Mouse (Mus musculus): Measurements from ENCODE around the gene Ifi205. TPM values are rescaled to one million over a fixed set of nuclear protein-coding genes. Genes with fewer than 3 reads are reported as not detected.
"Not testable (repeated sequence)": the region's sequence is repeated elsewhere in the genome, so short reads cannot be mapped to it uniquely, and the experiment has no call there.

The Ifi205 gene
- 0.24 and 0.48 TPM in 2 replicates for polyA plus RNA-seq (2015; fragmentation: Nextera tagmentation; extraction: Ambion mirVana)

DNA sequence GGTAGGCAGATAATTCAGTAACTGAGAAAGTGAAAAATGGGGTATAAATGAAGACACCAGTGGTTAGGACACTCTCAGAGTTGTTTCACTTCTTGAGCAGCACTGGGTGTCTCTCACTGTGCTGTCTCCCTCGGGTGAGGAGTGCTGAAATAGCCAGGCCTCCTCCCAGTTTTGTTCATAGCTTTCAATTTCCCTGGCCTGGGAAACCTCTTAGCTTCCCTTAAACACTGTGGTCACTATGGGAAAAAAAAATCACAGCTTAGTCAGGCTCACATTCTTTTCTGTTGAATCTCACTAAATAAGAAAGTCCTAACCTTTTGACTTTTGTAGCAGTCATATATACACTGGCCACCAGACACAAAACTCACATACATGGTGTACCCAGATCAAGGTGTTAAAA lies at the start of gene Ifi205:
TSS of gene Ifi205 (minus strand) at position 113 of the 400 bp plus-strand sequence.
- 43% methylated on average over 1 of the region's 1 CpGs for WGBS
- DNase-seq (ENCODE audit: low spot score): no peak
- ATAC-seq (replicated peaks; ENCODE audit: low FRiP score, low read depth): no peak
- Histone ChIP-seq H3K36me3 (ENCODE audit: insufficient read depth, low read length) (no peaks in the 10 kb centered on the region), H3K9me3 (replicated peaks; ENCODE audit: low read length) (no peaks in the 10 kb centered on the region), H3K9ac (ENCODE audit: low read depth, low read length) (no peak within 1 kb of the TSS), H3K4me3 (replicated peaks; ENCODE audit: low read depth, low read length) (no peak within 1 kb of the TSS), H3K4me1 (replicated peaks; ENCODE audit: insufficient read depth, low read length) (no peaks in the 10 kb centered on the region), H3K27ac (no peak within 1 kb of the TSS), H3K27me3 (ENCODE audit: insufficient read depth, low read length) (no peaks in the 10 kb centered on the region), H3K4me2 (ENCODE audit: low read length) (no peak within 1 kb of the TSS)
- no peak for TF ChIP-seq CTCF (IDR thresholded peaks at IDR 0.05; ENCODE audit: low read depth)

DNA sequence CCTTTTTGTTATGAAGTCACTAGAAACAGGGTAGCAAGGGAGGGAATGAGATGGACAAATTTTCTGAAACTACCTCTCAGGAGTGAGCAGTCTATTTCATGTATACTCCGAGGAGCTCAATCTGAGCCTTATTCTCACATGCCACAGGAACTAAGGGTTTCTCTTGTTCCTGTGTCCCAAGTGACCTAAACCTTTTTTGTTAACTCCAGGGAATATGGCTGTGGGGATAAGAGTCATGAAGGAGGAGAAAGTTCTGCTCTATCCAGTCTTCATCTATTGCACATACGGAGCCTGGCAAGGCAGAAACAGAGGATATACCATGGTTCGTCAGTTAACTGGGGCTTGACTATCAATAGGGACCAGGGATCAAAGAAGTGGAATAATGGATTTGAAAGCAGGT lies 34.7 kb upstream of the Ifi205 start, which contains the start of gene Olfr430:
TSS of gene Olfr430 (plus strand) at position 301 of the 400 bp plus-strand sequence.
- no peak for ATAC-seq (replicated peaks; ENCODE audit: low FRiP score, low read depth)
- 90% methylated on average over 3 of the region's 3 CpGs for WGBS

GRCm38 (mm10) chr1:174055248-174055647 lies 23.6 kb upstream of the Ifi205 start:
- DNase-seq (ENCODE audit: low spot score) (no peak), ATAC-seq (replicated peaks; ENCODE audit: low FRiP score, low read depth) (no peak)
- Histone ChIP-seq H3K4me1 (replicated peaks; ENCODE audit: insufficient read depth, low read length) (no peaks in the 10 kb centered on the region), H3K9ac (ENCODE audit: low read depth, low read length) (no peak overlapping the region), H3K4me2 (ENCODE audit: low read length) (no peak overlapping the region), H3K4me3 (replicated peaks; ENCODE audit: low read depth, low read length) (no peak overlapping the region), H3K27me3 (ENCODE audit: insufficient read depth, low read length) (no peaks in the 10 kb centered on the region), H3K27ac (no peak overlapping the region), H3K9me3 (replicated peaks; ENCODE audit: low read length) (no peaks in the 10 kb centered on the region), H3K36me3 (ENCODE audit: insufficient read depth, low read length) (no peaks in the 10 kb centered on the region)
- WGBS: 83% methylated on average over 2 of the region's 2 CpGs
- TF ChIP-seq CTCF (IDR thresholded peaks at IDR 0.05; ENCODE audit: low read depth): no peak

More for the DNA sequence above, 34.7 kb upstream of the Ifi205 start, which contains the start of gene Olfr430:
- no peak within 1 kb of the TSS for H3K9ac ChIP-seq (ENCODE audit: low read depth, low read length)
- TF ChIP-seq CTCF (IDR thresholded peaks at IDR 0.05; ENCODE audit: low read depth): no peak
- no peak within 1 kb of the TSS for H3K4me3 ChIP-seq (replicated peaks; ENCODE audit: low read depth, low read length)
- no peaks in the 10 kb centered on the region for H3K36me3 ChIP-seq (ENCODE audit: insufficient read depth, low read length)
- H3K4me1 ChIP-seq (replicated peaks; ENCODE audit: insufficient read depth, low read length): no peaks in the 10 kb centered on the region
- no peak within 1 kb of the TSS for H3K27ac ChIP-seq
- H3K4me2 ChIP-seq (ENCODE audit: low read length): no peak within 1 kb of the TSS
- no peaks in the 10 kb centered on the region for H3K9me3 ChIP-seq (replicated peaks; ENCODE audit: low read length)
- DNase-seq (ENCODE audit: low spot score): no peak
- no peaks in the 10 kb centered on the region for H3K27me3 ChIP-seq (ENCODE audit: insufficient read depth, low read length)

DNA sequence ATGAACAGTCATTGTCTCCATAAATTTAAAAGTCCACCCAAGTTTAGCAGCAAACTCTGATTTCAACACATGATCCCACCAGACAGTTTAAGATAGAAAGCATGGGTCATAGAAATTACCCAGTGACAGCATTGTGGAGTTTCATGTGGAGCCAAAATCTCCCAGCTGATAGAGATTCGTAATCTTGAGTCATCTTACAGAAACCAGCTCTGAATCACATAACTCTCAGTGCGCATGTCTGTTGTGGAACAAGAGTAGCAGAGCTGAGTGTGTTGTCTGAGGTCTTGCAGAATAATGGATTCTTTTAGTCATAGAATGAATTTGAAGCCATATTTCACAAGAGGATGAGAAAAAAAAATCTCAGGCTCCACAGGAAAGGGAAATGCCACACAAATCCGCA lies 21.4 kb upstream of the Ifi205 start:
- no peak overlapping the region for H3K4me3 ChIP-seq (replicated peaks; ENCODE audit: low read depth, low read length)
- no peaks in the 10 kb centered on the region for H3K9me3 ChIP-seq (replicated peaks; ENCODE audit: low read length)
- no peak for TF ChIP-seq CTCF (IDR thresholded peaks at IDR 0.05; ENCODE audit: low read depth)
- 65% methylated on average over 3 of the region's 3 CpGs for WGBS
- H3K27me3 ChIP-seq (ENCODE audit: insufficient read depth, low read length): no peaks in the 10 kb centered on the region
- H3K36me3 ChIP-seq (ENCODE audit: insufficient read depth, low read length): no peaks in the 10 kb centered on the region
- H3K9ac ChIP-seq (ENCODE audit: low read depth, low read length): no peak overlapping the region
- no peaks in the 10 kb centered on the region for H3K4me1 ChIP-seq (replicated peaks; ENCODE audit: insufficient read depth, low read length)
- no peak overlapping the region for H3K4me2 ChIP-seq (ENCODE audit: low read length)
- ATAC-seq (replicated peaks; ENCODE audit: low FRiP score, low read depth) (no peak), DNase-seq (ENCODE audit: low spot score) (no peak)
- H3K27ac ChIP-seq: no peak overlapping the region

- no peaks in the 10 kb centered on the region for H3K4me1 ChIP-seq (replicated peaks; ENCODE audit: insufficient read depth, low read length)
- 85% methylated on average over 5 of the region's 5 CpGs for WGBS
- H3K9me3 ChIP-seq (replicated peaks; ENCODE audit: low read length): no peaks in the 10 kb centered on the region
- H3K4me2 ChIP-seq (ENCODE audit: low read length): no peak overlapping the region
- no peaks in the 10 kb centered on the region for H3K36me3 ChIP-seq (ENCODE audit: insufficient read depth, low read length)
- no peaks in the 10 kb centered on the region for H3K27me3 ChIP-seq (ENCODE audit: insufficient read depth, low read length)
- TF ChIP-seq CTCF (IDR thresholded peaks at IDR 0.05; ENCODE audit: low read depth): no peak
- no peak overlapping the region for H3K27ac ChIP-seq
- ATAC-seq (replicated peaks; ENCODE audit: low FRiP score, low read depth): no peak
- no peak overlapping the region for H3K9ac ChIP-seq (ENCODE audit: low read depth, low read length)
- H3K4me3 ChIP-seq (replicated peaks; ENCODE audit: low read depth, low read length): no peak overlapping the region
- DNase-seq (ENCODE audit: low spot score): no peak
Measured at GRCm38 (mm10) chr1:174051931-174052536, 20.4 kb upstream of the Ifi205 start.

- Histone ChIP-seq H3K4me2 (ENCODE audit: low read length) (no peak overlapping the region), H3K27ac (no peak overlapping the region), H3K9ac (ENCODE audit: low read depth, low read length) (no peak overlapping the region), H3K36me3 (ENCODE audit: insufficient read depth, low read length) (no peaks in the 10 kb centered on the region), H3K9me3 (replicated peaks; ENCODE audit: low read length) (no peaks in the 10 kb centered on the region), H3K27me3 (ENCODE audit: insufficient read depth, low read length) (no peaks in the 10 kb centered on the region), H3K4me1 (replicated peaks; ENCODE audit: insufficient read depth, low read length) (no peaks in the 10 kb centered on the region), H3K4me3 (replicated peaks; ENCODE audit: low read depth, low read length) (no peak overlapping the region)
- no peak for ATAC-seq (replicated peaks; ENCODE audit: low FRiP score, low read depth)
- no peak for DNase-seq (ENCODE audit: low spot score)
- 85% methylated on average over 4 of the region's 4 CpGs for WGBS
- TF ChIP-seq CTCF (IDR thresholded peaks at IDR 0.05; ENCODE audit: low read depth): no peak
Measured at GRCm38 (mm10) chr1:174051515-174051914, 19.9 kb upstream of the Ifi205 start.

GRCm38 (mm10) chr1:174050532-174050931 lies 18.9 kb upstream of the Ifi205 start:
- H3K9me3 ChIP-seq (replicated peaks; ENCODE audit: low read length): no peaks in the 10 kb centered on the region
- no peak for TF ChIP-seq CTCF (IDR thresholded peaks at IDR 0.05; ENCODE audit: low read depth)
- H3K4me3 ChIP-seq (replicated peaks; ENCODE audit: low read depth, low read length): no peak overlapping the region
- H3K27ac ChIP-seq: no peak overlapping the region
- H3K4me2 ChIP-seq (ENCODE audit: low read length): no peak overlapping the region
- WGBS: 75% methylated on average over 4 of the region's 4 CpGs
- ATAC-seq (replicated peaks; ENCODE audit: low FRiP score, low read depth) (no peak), DNase-seq (ENCODE audit: low spot score) (no peak)
- H3K4me1 ChIP-seq (replicated peaks; ENCODE audit: insufficient read depth, low read length): no peaks in the 10 kb centered on the region
- H3K27me3 ChIP-seq (ENCODE audit: insufficient read depth, low read length): no peaks in the 10 kb centered on the region
- no peak overlapping the region for H3K9ac ChIP-seq (ENCODE audit: low read depth, low read length)
- H3K36me3 ChIP-seq (ENCODE audit: insufficient read depth, low read length): no peaks in the 10 kb centered on the region

DNA sequence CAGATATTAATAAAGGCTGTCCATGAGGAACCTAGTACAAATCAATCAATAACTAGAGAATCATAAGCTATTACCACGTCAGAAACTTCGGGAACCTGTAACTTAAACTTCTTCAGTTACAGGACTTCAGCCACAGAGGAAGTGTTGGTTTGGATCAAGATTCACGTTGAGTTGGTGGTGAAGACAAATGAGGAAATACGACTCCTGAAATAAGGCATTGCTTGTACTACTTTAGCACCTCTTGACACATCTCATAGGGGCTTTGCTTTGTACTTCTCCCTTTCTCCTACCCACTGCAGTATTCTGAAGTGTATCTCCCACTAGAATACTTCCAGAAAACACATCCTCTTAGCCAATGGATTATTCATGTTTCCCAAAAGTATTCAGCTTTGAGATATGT lies 17.7 kb upstream of the Ifi205 start:
- 53% methylated on average over 4 of the region's 4 CpGs for WGBS
- not testable (repeated sequence) for DNase-seq (ENCODE audit: low spot score); H3K9me3 ChIP-seq (replicated peaks; ENCODE audit: low read length); H3K4me3 ChIP-seq (replicated peaks; ENCODE audit: low read depth, low read length); H3K9ac ChIP-seq (ENCODE audit: low read depth, low read length); H3K36me3 ChIP-seq (ENCODE audit: insufficient read depth, low read length); H3K4me2 ChIP-seq (ENCODE audit: low read length); ATAC-seq (replicated peaks; ENCODE audit: low FRiP score, low read depth); H3K27ac ChIP-seq; H3K4me1 ChIP-seq (replicated peaks; ENCODE audit: insufficient read depth, low read length); H3K27me3 ChIP-seq (ENCODE audit: insufficient read depth, low read length)
